Mouse (Mus musculus): ENCODE measurements around the gene Anxa6. TPM values are rescaled to one million over a fixed set of nuclear protein-coding genes. Genes with fewer than 3 reads are reported as not detected.

Anxa6 gene
- polyA plus RNA-seq, 1 experiment from 2014 or later: 41.6 TPM

GRCm38 (mm10) chr11:55041348-55041747, 8.1 kb upstream of the Anxa6 start:
- 81% methylated on average over 4 of the region's 4 CpGs for WGBS
- no peak overlapping the region for H3K4me3 ChIP-seq (ENCODE audit: low read depth, low read length)
- H3K9me3 ChIP-seq (replicated peaks; ENCODE audit: control insufficient read depth, low read length): no peaks in the 10 kb centered on the region
- no peak overlapping the region for H3K9ac ChIP-seq (ENCODE audit: low read length)
- H3K4me1 ChIP-seq (ENCODE audit: control insufficient read depth, insufficient read depth, low read length): no peaks in the 10 kb centered on the region
- no peak overlapping the region for H3K4me2 ChIP-seq (ENCODE audit: low read length)
- no peaks in the 10 kb centered on the region for H3K27me3 ChIP-seq (replicated peaks; ENCODE audit: control insufficient read depth, insufficient read depth, low read length)
- ATAC-seq (no peak), DNase-seq (ENCODE audit: low spot score) (no peak)
- no peak overlapping the region for H3K27ac ChIP-seq (ENCODE audit: low read depth, low read length)
- no peaks in the 10 kb centered on the region for H3K36me3 ChIP-seq (ENCODE audit: control insufficient read depth, insufficient read depth, low read length)

GRCm38 (mm10) chr11:55039591-55039990, 6.3 kb upstream of the Anxa6 start:
- Histone ChIP-seq H3K4me1 (ENCODE audit: control insufficient read depth, insufficient read depth, low read length) (no peaks in the 10 kb centered on the region), H3K4me3 (ENCODE audit: low read depth, low read length) (no peak overlapping the region), H3K36me3 (ENCODE audit: control insufficient read depth, insufficient read depth, low read length) (no peaks in the 10 kb centered on the region), H3K27ac (ENCODE audit: low read depth, low read length) (no peak overlapping the region), H3K27me3 (replicated peaks; ENCODE audit: control insufficient read depth, insufficient read depth, low read length) (no peaks in the 10 kb centered on the region), H3K9ac (ENCODE audit: low read length) (no peak overlapping the region), H3K9me3 (replicated peaks; ENCODE audit: control insufficient read depth, low read length) (no peaks in the 10 kb centered on the region), H3K4me2 (ENCODE audit: low read length) (no peak overlapping the region)
- WGBS: 5% methylated on average over 9 of the region's 9 CpGs
- ATAC-seq (peak; percentile 66), DNase-seq (ENCODE audit: low spot score) (peak; percentile 82)

- Histone ChIP-seq H3K36me3 (ENCODE audit: control insufficient read depth, insufficient read depth, low read length) (no peaks in the 10 kb centered on the region), H3K4me2 (ENCODE audit: low read length) (no peak overlapping the region), H3K4me3 (ENCODE audit: low read depth, low read length) (no peak overlapping the region), H3K27me3 (replicated peaks; ENCODE audit: control insufficient read depth, insufficient read depth, low read length) (0 out of 2 replicates have a peak, but pooled peaks cover 3% of the 10 kb centered on the region), H3K4me1 (ENCODE audit: control insufficient read depth, insufficient read depth, low read length) (peaks cover 9% of the 10 kb centered on the region; the same call in 1 of the 2 replicates), H3K9ac (ENCODE audit: low read length) (no peak overlapping the region), H3K27ac (ENCODE audit: low read depth, low read length) (no peak overlapping the region), H3K9me3 (replicated peaks; ENCODE audit: control insufficient read depth, low read length) (no peaks in the 10 kb centered on the region)
- ATAC-seq (no peak), DNase-seq (ENCODE audit: low spot score) (no peak)
- 44% methylated on average over 3 of the region's 3 CpGs for WGBS
These were observed 3.4 kb upstream of the Anxa6 start for GRCm38 (mm10) chr11:55036601-55037000.

GRCm38 (mm10) chr11:55032286-55032685, 959 bp downstream of the Anxa6 start:
- Histone ChIP-seq H3K9ac (ENCODE audit: low read length) (peak overlapping the region; percentile 69; the same call in 1 of the 2 replicates), H3K4me1 (ENCODE audit: control insufficient read depth, insufficient read depth, low read length) (peaks cover 13% of the 10 kb centered on the region; the same call in 1 of the 2 replicates), H3K4me3 (ENCODE audit: low read depth, low read length) (peak overlapping the region; percentile 53), H3K27ac (ENCODE audit: low read depth, low read length) (no peak overlapping the region), H3K4me2 (ENCODE audit: low read length) (peak overlapping the region; percentile 96), H3K36me3 (ENCODE audit: control insufficient read depth, insufficient read depth, low read length) (no peaks in the 10 kb centered on the region), H3K27me3 (replicated peaks; ENCODE audit: control insufficient read depth, insufficient read depth, low read length) (0 out of 2 replicates have a peak, but pooled peaks cover 3% of the 10 kb centered on the region), H3K9me3 (replicated peaks; ENCODE audit: control insufficient read depth, low read length) (no peaks in the 10 kb centered on the region)
- WGBS: 33% methylated on average over 5 of the region's 5 CpGs
- ATAC-seq (no peak), DNase-seq (ENCODE audit: low spot score) (no peak)

GRCm38 (mm10) chr11:55031991-55032280, 1.3 kb downstream of the Anxa6 start:
- Histone ChIP-seq H3K4me3 (ENCODE audit: low read depth, low read length) (peak overlapping the region; percentile 53; the same call in 1 of the 2 replicates), H3K27me3 (replicated peaks; ENCODE audit: control insufficient read depth, insufficient read depth, low read length) (0 out of 2 replicates have a peak, but pooled peaks cover 3% of the 10 kb centered on the region), H3K4me2 (ENCODE audit: low read length) (peak overlapping the region; percentile 96), H3K9ac (ENCODE audit: low read length) (no peak overlapping the region), H3K4me1 (ENCODE audit: control insufficient read depth, insufficient read depth, low read length) (peaks cover 13% of the 10 kb centered on the region; the same call in 1 of the 2 replicates), H3K36me3 (ENCODE audit: control insufficient read depth, insufficient read depth, low read length) (no peaks in the 10 kb centered on the region), H3K27ac (ENCODE audit: low read depth, low read length) (no peak overlapping the region), H3K9me3 (replicated peaks; ENCODE audit: control insufficient read depth, low read length) (no peaks in the 10 kb centered on the region)
- ATAC-seq (no peak), DNase-seq (ENCODE audit: low spot score) (no peak)
- WGBS: 54% methylated on average over 1 of the region's 4 CpGs

GRCm38 (mm10) chr11:55031211-55031990, 1.8 kb downstream of the Anxa6 start:
- H3K27ac ChIP-seq (ENCODE audit: low read depth, low read length): no peak overlapping the region
- ATAC-seq (no peak), DNase-seq (ENCODE audit: low spot score) (no peak)
- peaks cover 14% of the 10 kb centered on the region; the same call in 1 of the 2 replicates for H3K4me1 ChIP-seq (ENCODE audit: control insufficient read depth, insufficient read depth, low read length)
- H3K27me3 ChIP-seq (replicated peaks; ENCODE audit: control insufficient read depth, insufficient read depth, low read length): 0 out of 2 replicates have a peak, but pooled peaks cover 3% of the 10 kb centered on the region
- 58% methylated on average over 10 of the region's 10 CpGs for WGBS
- no peaks in the 10 kb centered on the region for H3K9me3 ChIP-seq (replicated peaks; ENCODE audit: control insufficient read depth, low read length)
- 0 out of 2 replicates have a peak overlapping the region, but pooled peaks have one; percentile 53 for H3K4me3 ChIP-seq (ENCODE audit: low read depth, low read length)
- H3K36me3 ChIP-seq (ENCODE audit: control insufficient read depth, insufficient read depth, low read length): no peaks in the 10 kb centered on the region
- peak overlapping the region; percentile 96 for H3K4me2 ChIP-seq (ENCODE audit: low read length)
- H3K9ac ChIP-seq (ENCODE audit: low read length): no peak overlapping the region

GRCm38 (mm10) chr11:55028509-55028908, 4.7 kb downstream of the Anxa6 start:
- ATAC-seq: no peak
- 80% methylated on average over 2 of the region's 2 CpGs for WGBS

GRCm38 (mm10) chr11:55027204-55027855, 5.9 kb downstream of the Anxa6 start:
- no peak overlapping the region for H3K4me2 ChIP-seq (ENCODE audit: low read length)

More at GRCm38 (mm10) chr11:55028509-55028908, 4.7 kb downstream of the Anxa6 start:
- H3K27ac ChIP-seq (ENCODE audit: low read depth, low read length): no peak overlapping the region
- DNase-seq (ENCODE audit: low spot score): no peak
- H3K4me1 ChIP-seq (ENCODE audit: control insufficient read depth, insufficient read depth, low read length): peaks cover 31% of the 10 kb centered on the region
- 0 out of 2 replicates have a peak, but pooled peaks cover 3% of the 10 kb centered on the region for H3K27me3 ChIP-seq (replicated peaks; ENCODE audit: control insufficient read depth, insufficient read depth, low read length)
- no peaks in the 10 kb centered on the region for H3K36me3 ChIP-seq (ENCODE audit: control insufficient read depth, insufficient read depth, low read length)
- H3K4me2 ChIP-seq (ENCODE audit: low read length): no peak overlapping the region
- H3K4me3 ChIP-seq (ENCODE audit: low read depth, low read length): no peak overlapping the region
- H3K9ac ChIP-seq (ENCODE audit: low read length): no peak overlapping the region
- H3K9me3 ChIP-seq (replicated peaks; ENCODE audit: control insufficient read depth, low read length): no peaks in the 10 kb centered on the region

GRCm38 (mm10) chr11:55025896-55026295, 7.3 kb downstream of the Anxa6 start:
- Histone ChIP-seq H3K27me3 (replicated peaks; ENCODE audit: control insufficient read depth, insufficient read depth, low read length) (no peaks in the 10 kb centered on the region), H3K4me2 (ENCODE audit: low read length) (no peak overlapping the region), H3K9me3 (replicated peaks; ENCODE audit: control insufficient read depth, low read length) (no peaks in the 10 kb centered on the region), H3K27ac (ENCODE audit: low read depth, low read length) (no peak overlapping the region), H3K36me3 (ENCODE audit: control insufficient read depth, insufficient read depth, low read length) (no peaks in the 10 kb centered on the region), H3K4me3 (ENCODE audit: low read depth, low read length) (no peak overlapping the region), H3K4me1 (ENCODE audit: control insufficient read depth, insufficient read depth, low read length) (peaks cover 39% of the 10 kb centered on the region), H3K9ac (ENCODE audit: low read length) (no peak overlapping the region)
- peak; percentile 57 for DNase-seq (ENCODE audit: low spot score)
- WGBS: 69% methylated on average over 4 of the region's 4 CpGs
- peak; percentile 33; the same call in 1 of the 2 replicates for ATAC-seq

More at GRCm38 (mm10) chr11:55027204-55027855, 5.9 kb downstream of the Anxa6 start:
- no peaks in the 10 kb centered on the region for H3K9me3 ChIP-seq (replicated peaks; ENCODE audit: control insufficient read depth, low read length)
- DNase-seq (ENCODE audit: low spot score): no peak
- H3K27me3 ChIP-seq (replicated peaks; ENCODE audit: control insufficient read depth, insufficient read depth, low read length): no peaks in the 10 kb centered on the region
- ATAC-seq: no peak
- H3K4me1 ChIP-seq (ENCODE audit: control insufficient read depth, insufficient read depth, low read length): peaks cover 40% of the 10 kb centered on the region
- H3K9ac ChIP-seq (ENCODE audit: low read length): no peak overlapping the region
- WGBS: 72% methylated on average over 2 of the region's 2 CpGs
- no peak overlapping the region for H3K4me3 ChIP-seq (ENCODE audit: low read depth, low read length)
- no peak overlapping the region for H3K27ac ChIP-seq (ENCODE audit: low read depth, low read length)
- no peaks in the 10 kb centered on the region for H3K36me3 ChIP-seq (ENCODE audit: control insufficient read depth, insufficient read depth, low read length)
